Mouse (Mus musculus) stomach, embryonic 14.5 days (tissue): ENCODE measurements at regions not wholly inside any gene's neighbourhood (a gene's known extent, or its start where the extent isn't known, plus 50 kb on each side); places are given as distances from the start of the nearest gene placed in this dataset.

Experiments
- ATAC-seq: fragments of 200-750 bp; cut with Nextera tagmentation; 2 replicates; pipeline ENCODE4 v1.8.0; 2017; ENCODE audit warnings: low read depth, moderate TSS enrichment; ENCODE audit not compliant: insufficient number of reproducible peaks, insufficient read depth, low FRiP score
- H3K27ac ChIP-seq: fragments of 300-500 bp; sonication (generic); 2 replicates; pipeline ENCODE4 v1.5.1; 2014; ENCODE audit warnings: mild to moderate bottlenecking, low read length, moderate library complexity, mixed read lengths
- H3K27me3 ChIP-seq: fragments of 300-500 bp; sonication (generic); 2 replicates; pipeline ENCODE4 v1.6.1; 2014; ENCODE audit warnings: low read length, control low read depth, mixed read lengths; ENCODE audit not compliant: control insufficient read depth, insufficient read depth
- H3K36me3 ChIP-seq: fragments of 300-500 bp; sonication (generic); 2 replicates; pipeline ENCODE4 v1.6.1; 2014; ENCODE audit warnings: mild to moderate bottlenecking, control low read depth, low read length, moderate library complexity, mixed read lengths; ENCODE audit not compliant: control insufficient read depth, insufficient read depth
- H3K4me1 ChIP-seq: fragments of 300-500 bp; sonication (generic); 2 replicates; pipeline ENCODE4 v1.6.1; 2014; ENCODE audit warnings: low read length, control low read depth, mixed read lengths; ENCODE audit not compliant: control insufficient read depth, insufficient read depth
- H3K4me2 ChIP-seq: fragments of 300-500 bp; sonication (generic); replicated peaks from 2 replicates; pipeline ENCODE4 v1.6.1; 2014; ENCODE audit warnings: low read depth, low read length, control low read depth
- H3K4me3 ChIP-seq: fragments of 300-500 bp; sonication (generic); 2 replicates; pipeline ENCODE4 v1.5.1; 2014; ENCODE audit warnings: low read depth, low read length, control low read depth
- H3K9ac ChIP-seq: fragments of 300-500 bp; sonication (generic); replicated peaks from 2 replicates; pipeline ENCODE4 v1.6.1; 2014; ENCODE audit warnings: low read depth, mild to moderate bottlenecking, control low read depth, low read length, moderate library complexity, mixed read lengths
- H3K9me3 ChIP-seq: fragments of 300-500 bp; sonication (generic); 2 replicates; pipeline ENCODE4 v1.6.1; 2016; ENCODE audit warnings: low read depth, low read length, control low read depth; ENCODE audit not compliant: control insufficient read depth
- WGBS: fragments of 180-500 bp; shearing (Covaris S2); extraction: QIAGEN DNeasy Blood & Tissue Kit; methylation state at CpG from one replicate; pipeline ENCODE4 v1.1.7; 2014; 5-methylcytosine and 5-hydroxymethylcytosine counted together

- no peak for ATAC-seq
- H3K4me1 ChIP-seq = no peaks in the 10 kb centered on the region
- H3K36me3 ChIP-seq = no peaks in the 10 kb centered on the region
- 26% methylated on average over 9 of the region's 9 CpGs for WGBS
- no peak overlapping the region for H3K4me2 ChIP-seq
- no peak overlapping the region for H3K27ac ChIP-seq
- H3K9ac ChIP-seq = no peak overlapping the region
- H3K27me3 ChIP-seq = no peaks in the 10 kb centered on the region
- no peak overlapping the region for H3K4me3 ChIP-seq
- H3K9me3 ChIP-seq = no peaks in the 10 kb centered on the region
These were observed 69.0 kb upstream of the Dap start for GRCm38 (mm10) chr15:31155141-31155540.

GRCm38 (mm10) chr15:31166543-31167105, 57.5 kb upstream of the Dap start:
- no peaks in the 10 kb centered on the region for H3K4me1 ChIP-seq

DNA sequence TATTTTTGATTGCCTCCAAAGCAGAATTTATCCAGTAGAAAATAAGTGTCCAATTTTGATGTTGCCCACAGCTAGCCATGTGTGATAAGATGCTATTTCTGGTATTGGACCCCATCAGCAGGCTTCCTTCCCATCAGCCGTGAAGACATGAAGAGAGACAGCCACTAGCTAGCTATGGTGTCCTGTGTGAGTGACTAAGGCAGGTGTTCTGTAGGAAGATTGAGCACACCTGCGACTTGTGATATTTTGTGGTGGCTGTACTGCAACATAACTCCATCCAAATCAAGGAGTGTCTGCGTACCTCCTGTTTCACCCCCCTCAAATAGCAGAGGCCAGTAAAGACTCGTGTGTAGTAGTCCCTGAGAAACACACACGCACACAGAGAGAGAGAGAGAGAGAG, 56.6 kb upstream of the Dap start:
- no peaks in the 10 kb centered on the region for H3K36me3 ChIP-seq
- WGBS = 94% methylated on average over 5 of the region's 5 CpGs
- ATAC-seq = no peak

More at GRCm38 (mm10) chr15:31166543-31167105, 57.5 kb upstream of the Dap start:
- Histone ChIP-seq H3K27ac (no peak overlapping the region), H3K4me2 (no peak overlapping the region), H3K27me3 (no peaks in the 10 kb centered on the region), H3K9ac (no peak overlapping the region), H3K4me3 (no peak overlapping the region), H3K9me3 (no peaks in the 10 kb centered on the region), H3K36me3 (no peaks in the 10 kb centered on the region)
- WGBS = 70% methylated on average over 9 of the region's 9 CpGs
- ATAC-seq = no peak

GRCm38 (mm10) chr15:31168191-31168590, 55.9 kb upstream of the Dap start:
- Histone ChIP-seq H3K27ac (no peak overlapping the region), H3K9me3 (no peaks in the 10 kb centered on the region), H3K27me3 (no peaks in the 10 kb centered on the region), H3K36me3 (no peaks in the 10 kb centered on the region), H3K9ac (no peak overlapping the region), H3K4me2 (no peak overlapping the region), H3K4me1 (no peaks in the 10 kb centered on the region), H3K4me3 (no peak overlapping the region)
- ATAC-seq = no peak
- WGBS = 92% methylated on average over 9 of the region's 9 CpGs

More for the DNA sequence above, 56.6 kb upstream of the Dap start:
- Histone ChIP-seq H3K27me3 (no peaks in the 10 kb centered on the region), H3K9ac (no peak overlapping the region), H3K4me2 (no peak overlapping the region), H3K4me3 (no peak overlapping the region), H3K9me3 (no peaks in the 10 kb centered on the region), H3K4me1 (no peaks in the 10 kb centered on the region), H3K27ac (no peak overlapping the region)

DNA sequence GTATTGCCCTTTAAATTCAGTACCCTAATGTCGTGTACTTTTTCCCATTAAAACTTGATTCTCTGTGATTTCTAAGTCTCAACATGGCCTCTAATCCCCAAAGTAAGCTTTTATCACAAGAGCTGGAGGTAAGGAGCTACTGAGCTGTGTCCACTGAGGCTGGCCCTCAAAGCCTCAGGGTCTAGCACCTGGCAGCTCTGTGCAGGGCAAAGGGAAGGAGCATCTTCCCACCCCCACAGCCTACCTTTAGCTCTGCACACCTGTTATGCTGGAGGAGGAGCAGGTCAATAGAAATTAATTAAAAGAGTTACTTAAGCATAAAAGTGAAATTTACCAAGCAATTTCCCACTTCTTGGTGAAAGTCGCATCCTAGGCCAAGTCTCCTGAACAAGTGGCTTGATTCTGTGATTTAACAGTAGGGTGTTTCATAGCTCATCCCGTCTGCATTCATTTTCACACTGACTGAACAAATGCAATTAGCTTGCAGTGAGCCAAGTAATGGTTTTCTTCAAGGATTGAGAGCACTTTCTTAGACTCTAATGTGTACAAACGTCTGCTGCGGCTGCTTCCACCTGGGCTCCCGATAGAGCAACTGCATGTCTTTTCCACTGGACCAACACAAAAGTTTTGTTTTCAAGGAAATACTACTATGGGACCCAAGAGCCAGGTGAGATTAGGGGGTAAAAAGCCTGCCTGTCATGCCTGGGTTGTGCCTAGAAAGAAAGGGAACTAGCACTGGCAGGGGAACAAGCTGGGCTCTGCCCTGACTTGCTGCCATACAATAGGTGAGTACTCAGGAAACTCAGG, 50.6 kb upstream of the Dap start:
- WGBS = 70% methylated on average over 6 of the region's 6 CpGs
- Histone ChIP-seq H3K4me2 (no peak overlapping the region), H3K27me3 (no peaks in the 10 kb centered on the region)

More for the DNA sequence above, 50.6 kb upstream of the Dap start:
- Histone ChIP-seq H3K4me3 (no peak overlapping the region), H3K36me3 (no peaks in the 10 kb centered on the region), H3K27ac (no peak overlapping the region), H3K4me1 (no peaks in the 10 kb centered on the region), H3K9ac (no peak overlapping the region), H3K9me3 (no peaks in the 10 kb centered on the region)
- ATAC-seq = no peak
